Mouse (Mus musculus): ENCODE data around the gene Sypl2. TPM values are rescaled to one million over a fixed set of nuclear protein-coding genes. Genes with fewer than 3 reads are reported as not detected.
A peak's percentile ranks its signal among the peaks of the same experiment; 100 is the strongest.

The Sypl2 gene
- polyA plus RNA-seq, 1 experiment from 2014 or later: 0.58 TPM

GRCm38 (mm10) chr3:108165532-108166315 is 60.7 kb downstream of the Sypl2 start:
- Histone ChIP-seq H3K9ac (peak overlapping the region; percentile 32; the same call in 1 of the 2 replicates), H3K27ac (peak overlapping the region; percentile 86), H3K4me1 (peaks cover 47% of the 10 kb centered on the region), H3K27me3 (no peaks in the 10 kb centered on the region), H3K9me3 (replicated peaks) (no peaks in the 10 kb centered on the region), H3K36me3 (no peaks in the 10 kb centered on the region), H3K4me3 (no peak overlapping the region), H3K4me2 (replicated peaks) (peak overlapping the region; percentile 13)
- 17% methylated on average over 10 of the region's 10 CpGs for WGBS
- ATAC-seq (ENCODE audit: low FRiP score): peak; percentile 23

- Histone ChIP-seq H3K27me3 (no peaks in the 10 kb centered on the region), H3K4me2 (replicated peaks) (peak overlapping the region; percentile 39), H3K9ac (no peak overlapping the region), H3K4me1 (peaks cover 47% of the 10 kb centered on the region), H3K27ac (0 out of 2 replicates have a peak overlapping the region, but pooled peaks have one; percentile 86), H3K36me3 (no peaks in the 10 kb centered on the region), H3K4me3 (peak overlapping the region; percentile 11; the same call in 1 of the 2 replicates), H3K9me3 (replicated peaks) (no peaks in the 10 kb centered on the region)
- peak; percentile 43 for ATAC-seq (ENCODE audit: low FRiP score)
- WGBS: 18% methylated on average over 9 of the region's 9 CpGs
These were observed 61.6 kb downstream of the Sypl2 start for GRCm38 (mm10) chr3:108164807-108165206.

GRCm38 (mm10) chr3:108164091-108164490 is 62.4 kb downstream of the Sypl2 start:
- Histone ChIP-seq H3K9ac (no peak overlapping the region), H3K27ac (no peak overlapping the region), H3K4me3 (no peak overlapping the region), H3K4me1 (peaks cover 43% of the 10 kb centered on the region), H3K4me2 (replicated peaks) (no peak overlapping the region), H3K9me3 (replicated peaks) (no peaks in the 10 kb centered on the region), H3K27me3 (no peaks in the 10 kb centered on the region), H3K36me3 (no peaks in the 10 kb centered on the region)
- WGBS: 62% methylated on average over 5 of the region's 5 CpGs
- ATAC-seq (ENCODE audit: low FRiP score): no peak

Other genes starting within 250 kb of the Sypl2 start
- gene Gstm2, start 240.2 kb downstream of the Sypl2 start, polyA plus RNA-seq (2016; fragmentation: Nextera tagmentation; extraction: Ambion mirVana): 23.3 and 23.4 TPM in 2 replicates
- 24.1 and 26.8 TPM in 2 replicates for gene Gstm1, start 208.7 kb downstream of the Sypl2 start, polyA plus RNA-seq (2016; fragmentation: Nextera tagmentation; extraction: Ambion mirVana)
- 12.1 and 12.5 TPM in 2 replicates for gene Gstm4, start 181.8 kb downstream of the Sypl2 start, polyA plus RNA-seq (2016; fragmentation: Nextera tagmentation; extraction: Ambion mirVana)
- gene Ampd2, start 140.0 kb downstream of the Sypl2 start, polyA plus RNA-seq (2016; fragmentation: Nextera tagmentation; extraction: Ambion mirVana): 46.5 and 50.2 TPM in 2 replicates
- 0.33 and 0.37 TPM in 2 replicates for gene Gnat2, start 133.9 kb downstream of the Sypl2 start, polyA plus RNA-seq (2016; fragmentation: Nextera tagmentation; extraction: Ambion mirVana)
- gene Gnai3, start 80.5 kb downstream of the Sypl2 start, polyA plus RNA-seq (2016; fragmentation: Nextera tagmentation; extraction: Ambion mirVana): 193 and 201 TPM in 2 replicates
- 0.72 and 1.2 TPM in 2 replicates for gene Gpr61, start 71.8 kb downstream of the Sypl2 start, polyA plus RNA-seq (2016; fragmentation: Nextera tagmentation; extraction: Ambion mirVana)
- 10.7 and 13.1 TPM in 2 replicates for gene Amigo1, start 40.3 kb downstream of the Sypl2 start, polyA plus RNA-seq (2016; fragmentation: Nextera tagmentation; extraction: Ambion mirVana)
- gene Cyb561d1, start 25.4 kb downstream of the Sypl2 start, polyA plus RNA-seq (2016; fragmentation: Nextera tagmentation; extraction: Ambion mirVana): 5.0 and 5.6 TPM in 2 replicates
- gene Atxn7l2, start 15.7 kb downstream of the Sypl2 start, polyA plus RNA-seq (2016; fragmentation: Nextera tagmentation; extraction: Ambion mirVana): 27.6 and 29.6 TPM in 2 replicates
- gene Psma5, start 30.3 kb upstream of the Sypl2 start, polyA plus RNA-seq (2016; fragmentation: Nextera tagmentation; extraction: Ambion mirVana): 205 and 218 TPM in 2 replicates
- 35.0 TPM in 2 replicates for gene Sort1, start 57.4 kb upstream of the Sypl2 start, polyA plus RNA-seq (2016; fragmentation: Nextera tagmentation; extraction: Ambion mirVana)
- gene Mybphl, start 138.3 kb upstream of the Sypl2 start, polyA plus RNA-seq (2016; fragmentation: Nextera tagmentation; extraction: Ambion mirVana): not detected in 2 replicates
- gene Psrc1, start 157.2 kb upstream of the Sypl2 start, polyA plus RNA-seq (2016; fragmentation: Nextera tagmentation; extraction: Ambion mirVana): 39.4 and 41.0 TPM in 2 replicates
- gene Celsr2, start 188.9 kb upstream of the Sypl2 start, polyA plus RNA-seq (2016; fragmentation: Nextera tagmentation; extraction: Ambion mirVana): 63.3 and 75.2 TPM in 2 replicates
- 186 and 188 TPM in 2 replicates for gene Sars, start 218.6 kb upstream of the Sypl2 start, polyA plus RNA-seq (2016; fragmentation: Nextera tagmentation; extraction: Ambion mirVana)